In genomic region chr9:44238501-44239190, GRCm38 (mm10) we compare ENCODE assay signal across 24 mouse cellular contexts. TPM values are rescaled to one million over a fixed set of nuclear protein-coding genes. Genes with fewer than 3 reads are reported as not detected.
DNase-seq lines count a peak whose midpoint lies in the region; ATAC-seq and TF ChIP-seq lines count a peak whose summit lies in the region.
"Had no signal": no experiment of that assay in that cellular context is flagged by ENCODE, and none has a peak within 500 bp of the region (broad histone marks: within the 10 kb centered on the region; RNA-seq: fewer than 3 reads in every experiment).

No protein-coding gene starts in this region.

- no peak for TF ChIP-seq POLR2A in lung, adult 2 months (IDR thresholded peaks at IDR 0.05; ENCODE audit: borderline replicate concordance, extremely low read depth, low read depth, low read length)

- H3K4me1 ChIP-seq in heart, postnatal 0 days (ENCODE audit: control insufficient read depth, insufficient read depth), result 0 out of 2 replicates have a peak, but pooled peaks cover 3% of the 10 kb centered on the region
- H3K4me1 ChIP-seq in heart, embryonic 11.5 days (ENCODE audit: control insufficient read depth, insufficient read depth, low read length), result peaks cover 2% of the 10 kb centered on the region; the same call in 1 of the 2 replicates
- no peaks in the 10 kb centered on the region for H3K4me1 ChIP-seq in lung, adult 2 months (ENCODE audit: control insufficient read depth, insufficient read depth, low read length)
- H3K4me1 ChIP-seq: midbrain, embryonic 12.5 days had no signal

- no peaks in the 10 kb centered on the region for H3K27me3 ChIP-seq in heart, postnatal 0 days (ENCODE audit: control insufficient read depth, insufficient read depth, low read length)
- H3K27me3 ChIP-seq in heart, embryonic 11.5 days (ENCODE audit: control insufficient read depth, insufficient read depth, low read length), result no peaks in the 10 kb centered on the region
- H3K27me3 ChIP-seq: forebrain, embryonic 15.5 days; midbrain, embryonic 12.5 days had no signal

- no peak overlapping the region for H3K4me3 ChIP-seq in heart, postnatal 0 days (ENCODE audit: low read depth, low read length)
- no peak overlapping the region for H3K4me3 ChIP-seq in heart, embryonic 11.5 days (ENCODE audit: low read depth, low read length)
- H3K4me3 ChIP-seq in lung, adult 2 months (replicated peaks; ENCODE audit: extremely low read depth, low read depth, low read length), result no peak overlapping the region
- H3K4me3 ChIP-seq: erythroblast, embryonic 14.5 days; forebrain, embryonic 15.5 days; heart, embryonic 13.5 days; hindbrain, embryonic 10.5 days; midbrain, embryonic 12.5 days; myocyte had no signal

- 71% methylated on average over 17 of the region's 17 CpGs for WGBS in heart, postnatal 0 days
- WGBS in heart, embryonic 11.5 days (ENCODE audit: insufficient replicate concordance), result 75% methylated on average over 17 of the region's 17 CpGs
- 73% methylated on average over 17 of the region's 17 CpGs for WGBS in lung, adult 2 months

- TF ChIP-seq CTCF in heart, postnatal 0 days (IDR thresholded peaks at IDR 0.05; ENCODE audit: low read depth), result no peak
- TF ChIP-seq CTCF in lung, adult 2 months (IDR thresholded peaks at IDR 0.05; ENCODE audit: insufficient read depth, low read length), result no peak

- no peak overlapping the region for H3K4me2 ChIP-seq in heart, postnatal 0 days (ENCODE audit: low read depth, low read length)
- no peak overlapping the region for H3K4me2 ChIP-seq in heart, embryonic 11.5 days
- H3K4me2 ChIP-seq: forebrain, embryonic 15.5 days; heart, embryonic 13.5 days; midbrain, embryonic 12.5 days had no signal

- peak overlapping the region; percentile 54; the same call in 1 of the 2 replicates for H3K27ac ChIP-seq in heart, postnatal 0 days (ENCODE audit: low read depth)
- H3K27ac ChIP-seq in heart, embryonic 11.5 days (ENCODE audit: low read depth, low read length), result no peak overlapping the region
- H3K27ac ChIP-seq: forebrain, embryonic 15.5 days; heart, embryonic 13.5 days; hindbrain, embryonic 10.5 days; macrophage; midbrain, embryonic 12.5 days; stomach, postnatal 0 days had no signal

- TF ChIP-seq EP300 in heart, postnatal 0 days (IDR thresholded peaks at IDR 0.05; ENCODE audit: low read depth), result no peak

- H3K9me3 ChIP-seq in heart, postnatal 0 days (replicated peaks; ENCODE audit: control insufficient read depth, low read length), result no peaks in the 10 kb centered on the region
- no peaks in the 10 kb centered on the region for H3K9me3 ChIP-seq in heart, embryonic 11.5 days (replicated peaks; ENCODE audit: control insufficient read depth, low read length)
- H3K9me3 ChIP-seq: forebrain, embryonic 15.5 days; heart, embryonic 13.5 days; hindbrain, embryonic 10.5 days; midbrain, embryonic 12.5 days had no signal

- no peak for DNase-seq in heart, postnatal 0 days (ENCODE audit: low spot score)
- DNase-seq in CD8-positive naive resting alpha-beta T cell, adult 2 months (ENCODE audit: low read depth in 2 of 2, low spot score in 2 of 2), result peak; percentile 53 to 72
- DNase-seq in natural killer cell, adult 2 months (ENCODE audit: low spot score in 2 of 2), result peak; percentile 47 to 56
- DNase-seq in thymus, postnatal 36 days, result peak; percentile 65 to 78
- no peak for DNase-seq in embryo, embryonic 9.5 days (ENCODE audit: extremely low spot score)
- DNase-seq in lung, adult 2 months, result no peak
- DNase-seq in lung, adult 18-20 months, result no peak
- DNase-seq: cerebellum, adult 11-12 months; layer of hippocampus, postnatal 36 days had no signal

- no peak overlapping the region for H3K9ac ChIP-seq in heart, postnatal 0 days (replicated peaks; ENCODE audit: low read depth, low read length)
- no peak overlapping the region for H3K9ac ChIP-seq in heart, embryonic 11.5 days (ENCODE audit: low read depth, low read length)
- H3K9ac ChIP-seq: forebrain, embryonic 15.5 days; heart, embryonic 13.5 days; liver, postnatal 0 days; midbrain, embryonic 12.5 days had no signal

- H3K36me3 ChIP-seq in heart, postnatal 0 days (replicated peaks; ENCODE audit: control insufficient read depth, insufficient read depth, low read length), result no peaks in the 10 kb centered on the region
- no peaks in the 10 kb centered on the region for H3K36me3 ChIP-seq in heart, embryonic 11.5 days (ENCODE audit: control insufficient read depth, insufficient read depth, low read length)
- H3K36me3 ChIP-seq: forebrain, embryonic 15.5 days; heart, embryonic 13.5 days; hindbrain, embryonic 10.5 days; midbrain, embryonic 12.5 days had no signal

- ATAC-seq in heart, postnatal 0 days (ENCODE audit: insufficient read depth, low read depth), result no peak
- ATAC-seq in heart, embryonic 11.5 days (replicated peaks; ENCODE audit: insufficient number of reproducible peaks, low FRiP score, low TSS enrichment), result no peak
- ATAC-seq: forebrain, embryonic 15.5 days; liver, postnatal 0 days had no signal

RNA-seq across cellular contexts. Expression of gene Ccdc153, which starts 1.8 kb away (rescaled TPM):
- total RNA-seq in heart, postnatal 0 days (2014; rRNA removed; ENCODE audit: low replicate concordance), result not detected in 2 replicates
- polyA plus RNA-seq in heart, postnatal 0 days (2015; fragmentation: Nextera tagmentation; extraction: Ambion mirVana), result 2.0 TPM in 1 of 2 replicates, not detected in the other
- polyA plus RNA-seq in heart, embryonic 11.5 days (2014; fragmentation: Nextera tagmentation; extraction: Ambion mirVana), result not detected in 2 replicates
- polyA plus RNA-seq in lung, adult 2 months (2012; rRNA removed), result 13.8 and 26.9 TPM in 2 replicates
- total RNA-seq: granulocyte monocyte progenitor cell, adult 5-6 weeks; MEL had no signal
- polyA plus RNA-seq: embryonic facial prominence, embryonic 11.5 days; erythroblast, embryonic 14.5 days; heart, embryonic 13.5 days; hindbrain, embryonic 10.5 days; liver, postnatal 0 days; macrophage; midbrain, embryonic 12.5 days; myocyte; small intestine, adult 2 months; stomach, postnatal 0 days had no signal

RNA-seq across cellular contexts. Expression of gene Cbl, which starts 4.8 kb away (rescaled TPM):
- 17.6 and 18.6 TPM in 2 replicates for total RNA-seq in heart, postnatal 0 days (2014; rRNA removed; ENCODE audit: low replicate concordance)
- 4.3 and 5.2 TPM in 2 replicates for polyA plus RNA-seq in heart, postnatal 0 days (2015; fragmentation: Nextera tagmentation; extraction: Ambion mirVana)
- polyA plus RNA-seq in heart, embryonic 11.5 days (2014; fragmentation: Nextera tagmentation; extraction: Ambion mirVana), result 12.6 and 14.8 TPM in 2 replicates
- polyA plus RNA-seq in lung, adult 2 months (2012; rRNA removed), result 9.0 and 14.2 TPM in 2 replicates

RNA-seq across cellular contexts. Expression of gene Pdzd3, which starts 12.6 kb away (rescaled TPM):
- not detected in 2 replicates for total RNA-seq in heart, postnatal 0 days (2014; rRNA removed; ENCODE audit: low replicate concordance)
- 0.07 and 0.10 TPM in 2 replicates for polyA plus RNA-seq in heart, postnatal 0 days (2015; fragmentation: Nextera tagmentation; extraction: Ambion mirVana)
- polyA plus RNA-seq in heart, embryonic 11.5 days (2014; fragmentation: Nextera tagmentation; extraction: Ambion mirVana), result not detected in 2 replicates
- polyA plus RNA-seq in lung, adult 2 months (2012; rRNA removed), result 0.11 and 0.12 TPM in 2 replicates
- total RNA-seq: adrenal gland, adult 2 months; granulocyte monocyte progenitor cell, adult 5-6 weeks; MEL had no signal
- polyA plus RNA-seq: adrenal gland, adult 2 months; embryonic facial prominence, embryonic 11.5 days; erythroblast, embryonic 14.5 days; hindbrain, embryonic 10.5 days; liver, postnatal 0 days; macrophage had no signal

RNA-seq across cellular contexts. Expression of gene Nlrx1, which starts 29.8 kb away (rescaled TPM):
- 10.4 and 15.4 TPM in 2 replicates for total RNA-seq in heart, postnatal 0 days (2014; rRNA removed; ENCODE audit: low replicate concordance)
- 8.9 and 10.2 TPM in 2 replicates for polyA plus RNA-seq in heart, postnatal 0 days (2015; fragmentation: Nextera tagmentation; extraction: Ambion mirVana)
- 3.6 and 4.9 TPM in 2 replicates for polyA plus RNA-seq in heart, embryonic 11.5 days (2014; fragmentation: Nextera tagmentation; extraction: Ambion mirVana)
- polyA plus RNA-seq in lung, adult 2 months (2012; rRNA removed), result 15.0 and 15.8 TPM in 2 replicates

RNA-seq across cellular contexts. Expression of gene Abcg4, which starts 49.8 kb away (rescaled TPM):
- total RNA-seq in heart, postnatal 0 days (2014; rRNA removed; ENCODE audit: low replicate concordance), result 1.7 and 2.1 TPM in 2 replicates
- 0.49 and 0.69 TPM in 2 replicates for polyA plus RNA-seq in heart, postnatal 0 days (2015; fragmentation: Nextera tagmentation; extraction: Ambion mirVana)
- polyA plus RNA-seq in heart, embryonic 11.5 days (2014; fragmentation: Nextera tagmentation; extraction: Ambion mirVana), result 2.7 and 3.3 TPM in 2 replicates
- polyA plus RNA-seq in lung, adult 2 months (2012; rRNA removed), result 1.7 and 1.9 TPM in 2 replicates
- polyA plus RNA-seq: macrophage had no signal

Comparison
In these comparisons a context has a peak if more than half of its experiments do, and no peak if none do; other contexts are left out.
1. DNase-seq: peak in CD8-positive naive resting alpha-beta T cell, adult 2 months (2 of 2), natural killer cell, adult 2 months (2 of 2) and thymus, postnatal 36 days (2 of 2); none in heart, postnatal 0 days (single experiment), embryo, embryonic 9.5 days (single experiment), lung, adult 2 months (single experiment) and lung, adult 18-20 months (0 of 2).